Mouse (Mus musculus): ENCODE results near the gene Smc6. TPM values are rescaled to one million over a fixed set of nuclear protein-coding genes. Genes with fewer than 3 reads are reported as not detected.

Gene Smc6
- total RNA-seq (2023): 152 TPM

DNA sequence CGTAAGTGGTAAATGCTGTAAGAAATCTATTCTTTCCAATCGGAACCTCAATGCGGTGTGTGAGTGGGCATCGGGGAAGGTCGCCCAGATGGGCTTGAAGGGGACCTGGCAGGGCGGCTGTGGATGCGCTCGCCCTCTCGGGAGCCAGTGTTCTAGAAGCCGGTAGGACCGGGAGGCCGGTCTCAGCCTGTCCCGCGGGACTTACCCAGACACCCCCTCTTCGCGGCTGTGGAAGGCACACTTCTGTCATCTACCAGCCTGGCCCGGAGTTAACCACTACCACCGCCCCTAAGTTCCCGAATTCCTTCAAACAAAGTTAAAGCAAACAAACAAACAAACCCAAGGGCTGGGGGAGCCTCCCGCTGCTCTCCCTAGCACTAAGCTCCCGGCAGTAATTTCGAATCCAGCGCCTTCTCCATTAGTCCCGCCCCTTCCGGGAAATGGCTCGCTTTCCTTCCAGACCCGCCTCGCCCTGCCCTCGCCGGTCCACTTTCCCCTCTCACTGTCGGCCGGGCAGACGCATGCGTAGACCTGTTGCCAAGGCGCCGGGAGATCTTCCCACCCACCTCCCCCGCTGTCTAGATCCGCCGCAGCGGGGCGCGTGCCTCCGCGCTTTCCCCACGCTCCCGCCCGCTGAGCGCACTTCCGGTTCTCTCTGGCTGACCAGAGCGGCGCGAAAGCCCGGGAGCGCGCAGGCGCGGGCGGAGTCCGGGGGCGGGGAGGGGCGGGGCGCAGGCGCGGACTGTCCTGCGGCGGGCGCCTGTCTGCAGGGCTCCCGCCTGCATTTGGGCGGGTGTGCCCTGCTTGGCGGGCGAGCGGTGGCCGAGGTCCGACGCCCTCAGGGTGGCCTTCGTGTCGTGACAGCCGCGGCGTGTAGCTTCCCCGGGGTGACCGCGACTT is at the start of gene Smc6, which contains the start of gene Gen1:
Smc6 (plus strand) TSS at position 505 of the 900 bp plus-strand sequence.
Gen1 (minus strand) TSS at position 420 of the 900 bp plus-strand sequence.

Other genes starting within 250 kb of the Smc6 start
- gene Kcns3, start 114.8 kb upstream of the Smc6 start, total RNA-seq (2023): not detected
- not detected for gene Msgn1, start 56.9 kb upstream of the Smc6 start, total RNA-seq (2023)
- 2.9 TPM for gene Gen1, start 85 bp upstream of the Smc6 start, total RNA-seq (2023)
- not detected for gene Vsnl1, start 170.7 kb downstream of the Smc6 start, total RNA-seq (2023)
- not detected for gene Rad51ap2, start 190.2 kb downstream of the Smc6 start, total RNA-seq (2023)

Data from CD4-positive naive resting alpha-beta T cell, adult 57 days (primary cell).